Mouse (Mus musculus): Measurements from ENCODE around the gene Olfr828. TPM values are rescaled to one million over a fixed set of nuclear protein-coding genes. Genes with fewer than 3 reads are reported as not detected.

Olfr828 gene
- not detected in 2 replicates for polyA plus RNA-seq (2012; rRNA removed)

DNA sequence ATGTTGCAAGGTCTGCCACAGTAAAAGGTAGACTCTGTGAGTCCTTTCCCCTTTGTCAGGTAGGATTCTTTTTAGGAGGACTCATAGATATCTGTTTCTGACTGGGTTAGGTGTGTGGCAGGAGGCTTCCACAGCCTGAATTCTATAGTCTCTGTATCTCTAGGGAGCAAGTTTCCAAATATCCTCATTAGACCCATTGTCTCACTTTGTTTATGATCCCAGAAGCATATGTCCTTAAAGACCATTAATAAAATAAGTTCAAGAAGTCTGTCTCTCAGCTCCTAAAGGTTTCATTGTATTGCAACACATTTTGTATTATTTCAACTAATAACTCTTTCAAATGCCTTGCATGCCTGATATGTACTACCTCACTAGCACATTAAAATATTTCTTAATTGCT lies at the start of gene Olfr828:
Gene Olfr828, minus strand, starts transcription at position 101 of the 400 bp plus-strand sequence.
- DNase-seq (ENCODE audit: extremely low spot score in 1 of 2, low spot score in 1 of 2) = no peak

DNA sequence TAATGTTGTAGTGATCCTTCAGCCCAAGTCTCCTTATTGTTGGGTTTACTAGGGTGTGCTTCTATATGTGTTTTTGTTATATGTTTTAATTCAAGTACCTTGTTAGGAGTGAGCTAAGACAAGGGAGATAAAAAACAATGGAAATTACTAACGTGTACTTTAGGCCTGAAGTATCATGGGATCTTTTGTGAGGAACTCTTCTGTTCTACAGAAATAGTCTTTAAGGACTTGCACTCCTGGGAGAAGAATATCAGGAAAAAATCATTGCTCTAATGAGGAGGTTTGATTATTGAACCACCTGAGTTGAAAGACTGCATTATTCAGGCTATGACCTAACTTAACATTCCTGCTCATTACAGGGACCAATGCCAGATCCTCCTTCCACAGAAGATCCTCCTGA lies 35.3 kb upstream of the Olfr828 start, which contains the start of gene Olfr829:
Gene Olfr829, plus strand, starts transcription at position 301 of the 400 bp plus-strand sequence.
- DNase-seq (ENCODE audit: extremely low spot score in 1 of 2, low spot score in 1 of 2) = no peak

DNA sequence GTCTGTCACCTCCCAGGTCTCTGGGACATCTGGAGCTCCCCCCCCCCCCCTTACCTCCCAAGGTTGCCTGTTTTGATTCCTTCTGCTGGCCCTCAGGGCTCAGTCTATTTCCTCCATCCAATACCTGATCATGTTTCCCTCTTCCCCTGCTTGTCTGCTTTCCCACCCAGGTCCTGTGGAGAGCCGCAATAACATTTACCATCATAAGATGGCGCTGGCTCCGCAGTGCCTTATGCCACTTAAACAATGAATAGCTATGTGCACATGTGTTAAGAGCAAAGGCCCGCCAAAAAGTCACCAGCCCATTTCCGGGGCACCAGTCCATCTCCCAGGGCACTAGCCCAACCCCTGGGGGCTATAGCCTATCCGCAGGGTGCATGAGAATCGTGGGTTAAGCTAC lies 34.0 kb downstream of the Olfr828 start:
- no peak for DNase-seq (ENCODE audit: extremely low spot score in 1 of 2, low spot score in 1 of 2)

DNA sequence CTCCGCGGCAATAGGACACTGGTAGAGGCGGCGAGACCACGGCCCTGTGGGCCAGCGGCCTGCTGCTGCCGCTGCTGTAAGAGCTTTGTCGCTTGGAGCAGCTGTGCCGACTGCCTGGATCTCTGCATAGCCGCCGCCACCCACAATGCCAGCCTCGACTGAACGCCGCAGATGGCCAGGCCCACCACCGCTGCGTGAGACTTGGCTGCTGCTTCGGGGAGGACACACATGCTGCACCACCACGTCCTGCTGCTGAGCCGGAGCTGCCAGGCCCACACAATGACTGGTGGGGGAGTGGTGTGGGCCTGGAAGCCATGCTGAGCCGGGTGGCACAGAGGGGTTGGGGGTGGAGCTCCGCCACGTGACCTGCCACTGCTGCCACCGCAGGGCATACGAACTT lies 39.9 kb downstream of the Olfr828 start:
- DNase-seq (ENCODE audit: extremely low spot score in 1 of 2, low spot score in 1 of 2) = peak; percentile 3 to 27

DNA sequence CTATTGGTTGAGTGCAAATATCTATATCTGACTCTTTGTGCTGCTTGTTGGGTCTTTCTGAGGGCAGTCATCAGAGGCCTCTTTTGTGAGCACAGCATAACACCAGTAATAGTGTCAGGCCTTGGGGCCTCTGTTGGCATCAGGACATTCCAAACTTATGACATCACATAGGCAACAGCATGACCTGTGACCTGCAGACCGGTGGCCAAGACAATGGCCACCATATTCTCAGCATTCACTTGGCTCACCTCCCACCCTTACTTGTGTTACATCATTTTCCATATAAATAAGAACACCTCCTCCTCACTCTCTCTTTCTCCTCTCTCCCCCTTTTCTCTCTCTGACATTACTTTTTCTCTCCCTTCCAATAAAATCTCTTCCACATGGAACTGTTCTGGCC lies 40.3 kb downstream of the Olfr828 start:
- no peak for DNase-seq (ENCODE audit: extremely low spot score in 1 of 2, low spot score in 1 of 2)

Other genes with a start within 250 kb of the Olfr828 start
- 0.36 TPM in 1 of 2 replicates, not detected in the other for gene Muc16, start 145.0 kb downstream of the Olfr828 start, polyA plus RNA-seq (2012; rRNA removed)
- 0.04 and 0.17 TPM in 2 replicates for gene Olfr24, start 55.5 kb downstream of the Olfr828 start, polyA plus RNA-seq (2012; rRNA removed)
- gene Olfr829, start 35.4 kb upstream of the Olfr828 start, polyA plus RNA-seq (2012; rRNA removed) = not detected in 2 replicates
- gene Olfr830, start 55.2 kb upstream of the Olfr828 start, polyA plus RNA-seq (2012; rRNA removed) = not detected in 2 replicates
- not detected in 2 replicates for gene Olfr832, start 117.6 kb upstream of the Olfr828 start, polyA plus RNA-seq (2012; rRNA removed)
- not detected in 2 replicates for gene Olfr834, start 168.5 kb upstream of the Olfr828 start, polyA plus RNA-seq (2012; rRNA removed)
- gene Olfr835, start 213.2 kb upstream of the Olfr828 start, polyA plus RNA-seq (2012; rRNA removed) = not detected in 2 replicates

Data from frontal cortex, adult 2 months (tissue).